Mouse (Mus musculus): ENCODE measurements around the gene Tstd3.
A peak's percentile ranks its signal among the peaks of the same experiment; 100 is the strongest.
"Not testable (repeated sequence)": the region's sequence is repeated elsewhere in the genome, so short reads cannot be mapped to it uniquely, and the experiment has no call there.

The Tstd3 gene

DNA sequence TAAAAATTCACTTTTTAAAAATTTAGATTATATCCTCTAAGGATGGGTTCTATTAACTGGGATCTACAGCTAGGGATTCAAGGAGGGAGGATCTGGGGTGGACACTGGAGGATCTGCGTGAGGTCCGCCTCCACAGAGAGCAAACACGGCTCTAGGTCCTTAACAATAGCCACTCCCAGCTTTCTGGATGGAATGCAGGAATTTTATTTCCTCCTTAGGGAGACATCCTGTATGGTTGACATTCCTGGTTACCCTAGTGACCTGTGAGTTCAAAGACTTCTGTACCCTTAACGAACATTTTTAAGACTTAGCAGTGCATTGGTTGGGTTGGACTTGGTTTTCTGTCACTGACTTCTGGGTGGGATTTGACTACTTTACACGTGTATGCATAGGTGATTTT is 21.3 kb downstream of the Tstd3 start:
- DNase-seq (ENCODE audit: low spot score): no peak

DNA sequence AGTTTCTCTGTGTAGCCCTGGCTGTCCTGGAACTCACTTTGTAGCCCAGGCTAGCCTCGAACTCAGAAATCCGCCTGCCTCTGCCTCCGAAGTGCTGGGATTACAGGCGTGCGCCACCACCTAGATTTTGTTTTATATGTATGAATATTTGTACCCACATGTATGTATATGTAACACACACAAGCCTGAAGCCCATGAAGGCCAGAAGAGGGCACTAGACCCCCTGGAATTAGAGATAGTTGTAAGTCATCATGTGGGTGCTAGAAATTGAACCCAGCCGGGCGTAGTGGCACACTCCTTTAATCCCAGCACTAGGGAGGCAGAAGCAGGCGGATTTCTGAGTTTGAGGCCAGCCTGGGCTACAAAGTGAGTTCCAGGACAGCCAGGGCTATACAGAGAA is 22.9 kb downstream of the Tstd3 start:
- not testable (repeated sequence) for DNase-seq (ENCODE audit: low spot score)

DNA sequence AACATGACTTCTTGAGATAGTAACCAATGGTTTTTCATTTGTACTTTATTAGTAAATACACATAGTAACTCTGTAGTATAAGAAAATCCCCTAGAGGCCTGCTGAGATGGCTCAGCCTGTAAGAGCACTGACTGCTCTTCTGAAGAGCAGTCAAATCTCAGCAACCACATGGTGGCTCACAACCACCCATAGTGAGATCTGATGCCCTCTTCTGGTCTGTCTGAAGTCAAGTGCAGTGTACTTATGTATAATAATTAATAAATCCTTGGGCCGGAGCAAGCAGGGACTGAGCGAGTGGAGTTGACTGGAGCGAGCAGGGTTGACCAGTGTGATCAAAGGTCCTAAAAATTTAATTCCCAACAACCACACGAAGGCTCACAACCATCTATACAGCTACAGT is 27.8 kb downstream of the Tstd3 start:
- peak; percentile 13 for DNase-seq (ENCODE audit: low spot score)

DNA sequence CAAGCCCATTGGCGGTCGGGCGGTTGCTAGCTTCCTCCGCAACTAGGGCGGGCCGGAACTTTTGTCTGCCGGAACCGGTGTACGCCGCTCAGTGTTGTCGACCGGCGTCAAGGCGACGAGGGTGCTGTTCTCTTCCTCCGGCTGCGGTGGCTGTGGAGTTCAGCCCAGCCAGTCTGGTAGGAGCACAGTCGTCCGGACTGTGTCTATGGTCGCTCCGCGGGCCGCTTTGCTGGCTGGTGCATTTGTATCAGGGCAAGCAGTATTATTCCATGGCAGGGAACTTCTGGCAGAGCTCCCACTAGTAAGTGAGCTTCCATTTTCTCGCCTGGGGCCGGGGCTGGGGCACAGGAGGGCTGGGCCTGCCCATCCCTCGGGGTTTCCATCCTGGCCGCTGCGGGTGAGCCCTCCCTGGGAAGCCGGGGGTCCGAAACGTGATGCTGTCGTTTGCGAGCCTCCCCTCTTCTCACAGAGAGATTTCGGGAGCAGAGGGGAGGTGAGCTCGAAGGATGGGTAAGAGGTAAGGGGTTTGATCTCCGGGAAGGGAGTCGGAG is 39.3 kb downstream of the Tstd3 start, which contains the start of gene Ccnc:
Gene Ccnc (plus strand): TSS at position 87 of the 551 bp plus-strand sequence.
- peak; percentile 93 for DNase-seq (ENCODE audit: low spot score)

DNA sequence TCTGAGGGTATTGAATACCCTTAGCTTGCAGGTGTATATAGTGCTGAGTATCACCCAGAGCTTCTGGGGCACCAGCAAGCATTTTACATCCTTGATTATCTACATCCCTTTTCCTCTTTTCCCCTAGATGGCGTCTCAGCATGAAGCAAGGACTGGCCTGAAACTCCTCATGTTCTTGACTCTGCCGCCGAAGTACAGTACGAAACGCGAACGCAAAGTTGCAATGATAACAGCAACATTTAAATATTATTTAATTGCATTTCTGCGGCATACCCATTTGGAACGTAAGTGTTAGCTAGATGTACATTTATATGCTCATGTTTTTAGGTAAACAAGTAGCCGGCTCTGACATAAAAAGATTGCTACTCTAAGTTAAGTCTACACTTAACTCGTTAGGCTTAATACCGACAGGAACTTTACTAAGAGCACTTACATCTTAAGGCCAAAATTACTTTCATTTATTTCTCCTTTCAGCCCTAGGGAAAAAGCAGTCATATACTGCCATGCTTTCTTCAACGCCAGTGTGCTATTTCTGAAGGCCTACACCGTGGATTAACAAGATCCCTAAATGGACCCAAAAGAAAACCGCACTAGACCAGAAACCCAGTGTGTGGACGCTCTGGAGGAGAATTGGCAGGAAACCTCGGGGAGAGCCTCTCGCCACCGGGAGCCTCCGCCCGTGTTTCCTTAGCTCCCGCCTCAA is 39.9 kb downstream of the Tstd3 start:
- DNase-seq (ENCODE audit: low spot score): peak; percentile 71

DNA sequence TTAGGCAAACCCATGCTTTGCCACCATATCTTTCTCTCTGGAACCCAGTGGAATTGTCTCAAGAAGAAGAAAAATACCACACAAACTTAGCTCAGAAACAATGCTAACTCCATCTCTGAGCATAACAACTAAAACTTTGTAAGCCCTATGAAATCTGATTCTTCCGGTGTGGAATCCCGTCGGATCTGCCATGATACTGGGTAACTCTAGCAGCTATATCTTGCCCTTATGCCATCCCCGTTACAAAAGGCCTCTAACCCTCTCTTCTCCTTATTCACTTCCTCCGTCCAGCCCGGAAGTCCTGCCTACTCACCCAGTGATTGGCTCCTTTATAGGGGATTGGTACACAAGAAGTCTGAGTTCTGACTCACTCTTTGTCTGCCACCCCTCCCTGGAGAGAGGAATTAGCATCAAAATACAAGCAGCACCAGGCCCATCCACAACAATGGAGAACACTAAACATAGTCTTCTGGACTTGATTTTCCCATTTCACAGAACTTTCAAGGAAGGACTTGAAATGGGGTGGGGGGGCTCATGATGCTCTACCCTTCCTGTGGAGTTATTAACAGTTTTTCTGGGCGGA is 44.2 kb downstream of the Tstd3 start:
- no peak for DNase-seq (ENCODE audit: low spot score)

DNA sequence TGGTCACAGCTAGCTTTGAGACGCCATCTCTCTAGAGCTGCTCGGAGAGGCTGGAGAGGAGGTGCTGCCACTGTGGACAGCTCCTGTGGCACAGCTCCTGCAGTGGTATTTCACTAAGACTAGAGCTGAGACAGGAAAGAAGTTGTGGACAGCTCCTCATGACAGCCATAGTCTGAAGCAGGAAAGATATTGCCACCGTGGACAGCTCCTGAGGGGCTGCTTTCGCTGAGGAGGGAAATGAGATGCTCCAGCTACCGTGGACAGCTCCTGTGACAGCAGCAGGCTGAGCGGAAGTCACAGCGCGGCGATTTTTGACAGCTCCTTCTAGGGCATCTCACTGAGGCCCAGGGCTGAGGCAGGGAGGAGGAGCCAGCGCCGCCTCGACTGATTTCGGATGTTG is 54.9 kb downstream of the Tstd3 start:
- DNase-seq (ENCODE audit: low spot score): peak; percentile 87
